Mouse (Mus musculus) forebrain, embryonic 12.5 days (tissue): ENCODE results near the gene Far1. TPM values are rescaled to one million over a fixed set of nuclear protein-coding genes. Genes with fewer than 3 reads are reported as not detected.

Source experiments
- ATAC-seq: fragments of 200-750 bp; cut with Nextera tagmentation; 2 replicates; pipeline ENCODE4 v1.8.0; 2017; ENCODE audit warnings: moderate TSS enrichment; ENCODE audit not compliant: low FRiP score
- H3K27ac ChIP-seq: fragments of 300-500 bp; sonication (generic); 2 replicates; pipeline ENCODE4 v1.5.1; 2016; ENCODE audit warnings: mild to moderate bottlenecking
- H3K27me3 ChIP-seq: fragments of 300-500 bp; sonication (generic); 2 replicates; pipeline ENCODE4 v1.6.1; 2016; ENCODE audit warnings: mild to moderate bottlenecking
- H3K36me3 ChIP-seq: fragments of 300-500 bp; sonication (generic); replicated peaks from 2 replicates; pipeline ENCODE4 v1.6.1; 2016; ENCODE audit warnings: mild to moderate bottlenecking
- H3K4me1 ChIP-seq: fragments of 300-500 bp; sonication (generic); 2 replicates; pipeline ENCODE4 v1.6.1; 2016
- H3K4me2 ChIP-seq: fragments of 300-500 bp; sonication (generic); 2 replicates; pipeline ENCODE4 v1.6.1; 2016; ENCODE audit warnings: mild to moderate bottlenecking, moderate library complexity
- H3K4me3 ChIP-seq: fragments of 300-500 bp; sonication (generic); replicated peaks from 2 replicates; pipeline ENCODE4 v1.5.1; 2016; ENCODE audit warnings: mild to moderate bottlenecking
- H3K9ac ChIP-seq: fragments of 300-500 bp; sonication (generic); 2 replicates; pipeline ENCODE4 v1.6.1; 2016; ENCODE audit warnings: mild to moderate bottlenecking
- H3K9me3 ChIP-seq: fragments of 300-500 bp; sonication (generic); 2 replicates; pipeline ENCODE4 v1.6.1; 2016
- WGBS: fragments of 180-500 bp; shearing (Covaris S2); methylation state at CpG from one replicate; pipeline ENCODE4 v1.1.7; 2016; 5-methylcytosine and 5-hydroxymethylcytosine counted together
- polyA plus RNA-seq: library from polyadenylated mRNA; unstranded; fragments of >200 nt; fragmentation: Nextera tagmentation; extraction: Ambion mirVana; gene quantifications from 2 replicates; pipeline ENCODE4 v1.2.1, GENCODE M21; 2016

Far1 gene
- polyA plus RNA-seq, 1 experiment from 2014 or later = 86.2 TPM

DNA sequence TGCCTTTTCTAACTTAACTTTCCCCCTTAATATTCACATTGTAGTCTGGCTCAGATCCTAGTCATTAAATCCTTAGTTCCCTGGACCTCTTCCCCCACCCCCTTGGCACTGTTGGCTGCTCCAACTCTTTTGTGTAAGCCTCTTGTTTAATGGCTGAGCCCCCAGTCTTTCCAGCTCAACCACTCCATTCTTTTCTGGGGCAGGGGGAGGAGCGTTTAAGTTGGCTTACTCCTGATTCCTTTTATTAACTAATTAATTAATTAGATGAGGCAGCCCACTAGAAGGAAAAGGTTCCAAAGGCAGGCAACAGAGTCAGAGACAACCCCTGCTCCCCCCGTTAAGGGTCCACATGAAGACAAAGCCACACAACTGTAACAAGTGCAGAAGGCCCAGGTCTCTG lies 68.5 kb downstream of the Far1 start:
- Histone ChIP-seq H3K9me3 (no peaks in the 10 kb centered on the region), H3K4me2 (no peak overlapping the region), H3K4me1 (no peaks in the 10 kb centered on the region), H3K27ac (no peak overlapping the region), H3K9ac (no peak overlapping the region), H3K27me3 (no peaks in the 10 kb centered on the region), H3K4me3 (no peak overlapping the region), H3K36me3 (no peaks in the 10 kb centered on the region)
- 26% methylated on average over 2 of the region's 2 CpGs for whole genome bisulfite sequencing
- no peak for ATAC-seq

GRCm38 (mm10) chr7:113589211-113589610 lies 75.6 kb downstream of the Far1 start:
- H3K4me1 ChIP-seq = no peaks in the 10 kb centered on the region
- no peak overlapping the region for H3K4me3 ChIP-seq
- H3K4me2 ChIP-seq = no peak overlapping the region
- H3K27me3 ChIP-seq = no peaks in the 10 kb centered on the region
- no peaks in the 10 kb centered on the region for H3K9me3 ChIP-seq
- H3K27ac ChIP-seq = no peak overlapping the region
- no peaks in the 10 kb centered on the region for H3K36me3 ChIP-seq
- 87% methylated on average over 2 of the region's 2 CpGs for WGBS
- no peak overlapping the region for H3K9ac ChIP-seq
- no peak for ATAC-seq

GRCm38 (mm10) chr7:113590330-113590729 lies 76.7 kb downstream of the Far1 start:
- no peak overlapping the region for H3K4me3 ChIP-seq
- H3K27me3 ChIP-seq = no peaks in the 10 kb centered on the region
- ATAC-seq = no peak
- H3K4me2 ChIP-seq = no peak overlapping the region
- no peaks in the 10 kb centered on the region for H3K4me1 ChIP-seq
- no peaks in the 10 kb centered on the region for H3K36me3 ChIP-seq
- no peak overlapping the region for H3K27ac ChIP-seq
- 71% methylated on average over 1 of the region's 1 CpGs for WGBS
- H3K9me3 ChIP-seq = no peaks in the 10 kb centered on the region
- no peak overlapping the region for H3K9ac ChIP-seq

DNA sequence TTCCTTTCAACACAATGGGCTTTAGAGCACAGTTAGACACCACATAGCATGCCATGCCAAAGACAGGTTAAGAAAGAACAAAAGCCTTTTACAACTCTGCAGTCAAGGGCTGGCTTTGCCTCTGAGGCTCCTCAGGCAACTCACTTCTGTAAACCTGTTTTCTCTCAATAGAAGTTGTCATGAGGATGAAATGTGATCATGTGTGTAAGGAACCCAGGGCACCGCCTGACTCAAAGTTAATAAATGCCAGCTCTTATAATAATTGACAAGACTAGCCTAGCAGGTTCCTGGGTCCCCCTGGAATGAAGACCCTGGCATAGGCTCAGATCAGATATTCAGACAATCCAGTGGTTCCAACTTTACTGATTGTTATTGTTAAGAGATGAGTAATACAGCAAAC lies 77.5 kb downstream of the Far1 start:
- ATAC-seq = no peak

GRCm38 (mm10) chr7:113591557-113592354 lies 78.1 kb downstream of the Far1 start:
- no peaks in the 10 kb centered on the region for H3K36me3 ChIP-seq
- no peak overlapping the region for H3K27ac ChIP-seq
- H3K4me2 ChIP-seq = no peak overlapping the region
- no peaks in the 10 kb centered on the region for H3K27me3 ChIP-seq
- WGBS = 84% methylated on average over 9 of the region's 9 CpGs
- no peaks in the 10 kb centered on the region for H3K9me3 ChIP-seq
- H3K4me1 ChIP-seq = no peaks in the 10 kb centered on the region
- H3K4me3 ChIP-seq = no peak overlapping the region
- H3K9ac ChIP-seq = no peak overlapping the region
- no peak for ATAC-seq

More for the DNA sequence above, 77.5 kb downstream of the Far1 start:
- Histone ChIP-seq H3K27ac (no peak overlapping the region), H3K4me2 (no peak overlapping the region), H3K4me1 (no peaks in the 10 kb centered on the region), H3K27me3 (no peaks in the 10 kb centered on the region), H3K4me3 (no peak overlapping the region), H3K36me3 (no peaks in the 10 kb centered on the region), H3K9me3 (no peaks in the 10 kb centered on the region), H3K9ac (no peak overlapping the region)
- WGBS = 65% methylated on average over 1 of the region's 1 CpGs

DNA sequence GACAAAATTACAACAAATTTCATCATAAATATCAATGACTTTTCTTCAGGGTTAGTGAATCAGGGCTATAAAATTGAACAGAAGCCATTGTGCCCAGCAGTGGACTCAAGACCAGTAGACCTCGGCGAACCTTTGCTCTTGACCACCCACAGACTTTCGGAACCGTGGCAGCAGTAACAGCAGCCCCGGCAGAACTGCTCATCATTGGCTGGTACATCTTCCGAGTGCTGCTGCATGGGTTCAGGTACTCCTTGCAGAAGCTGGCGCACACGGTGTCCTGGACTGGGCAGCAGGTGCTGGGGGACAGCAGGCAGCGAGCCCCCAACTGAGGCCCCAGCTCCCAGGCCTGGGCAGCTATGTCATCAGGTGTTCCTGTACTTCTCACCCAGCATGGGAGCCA lies 79.1 kb downstream of the Far1 start:
- Histone ChIP-seq H3K9me3 (no peaks in the 10 kb centered on the region), H3K4me3 (no peak overlapping the region), H3K4me1 (no peaks in the 10 kb centered on the region), H3K4me2 (no peak overlapping the region), H3K36me3 (no peaks in the 10 kb centered on the region), H3K9ac (no peak overlapping the region), H3K27me3 (no peaks in the 10 kb centered on the region), H3K27ac (no peak overlapping the region)
- WGBS = 87% methylated on average over 9 of the region's 9 CpGs
- ATAC-seq = no peak

GRCm38 (mm10) chr7:113594363-113594762 lies 80.7 kb downstream of the Far1 start:
- no peak overlapping the region for H3K9ac ChIP-seq
- 0% methylated on average over 3 of the region's 3 CpGs for WGBS
- no peak; the same call in 1 of the 2 replicates for ATAC-seq

GRCm38 (mm10) chr7:113597231-113597630 lies 83.6 kb downstream of the Far1 start:
- Histone ChIP-seq H3K27ac (no peak overlapping the region), H3K36me3 (no peaks in the 10 kb centered on the region), H3K9me3 (no peaks in the 10 kb centered on the region), H3K27me3 (no peaks in the 10 kb centered on the region), H3K9ac (no peak overlapping the region), H3K4me1 (no peaks in the 10 kb centered on the region), H3K4me3 (no peak overlapping the region), H3K4me2 (no peak overlapping the region)
- ATAC-seq = no peak

More at GRCm38 (mm10) chr7:113594363-113594762, 80.7 kb downstream of the Far1 start:
- H3K9me3 ChIP-seq = no peaks in the 10 kb centered on the region
- no peak overlapping the region for H3K27ac ChIP-seq
- H3K4me3 ChIP-seq = no peak overlapping the region
- no peaks in the 10 kb centered on the region for H3K4me1 ChIP-seq
- no peaks in the 10 kb centered on the region for H3K27me3 ChIP-seq
- no peaks in the 10 kb centered on the region for H3K36me3 ChIP-seq
- H3K4me2 ChIP-seq = no peak overlapping the region

DNA sequence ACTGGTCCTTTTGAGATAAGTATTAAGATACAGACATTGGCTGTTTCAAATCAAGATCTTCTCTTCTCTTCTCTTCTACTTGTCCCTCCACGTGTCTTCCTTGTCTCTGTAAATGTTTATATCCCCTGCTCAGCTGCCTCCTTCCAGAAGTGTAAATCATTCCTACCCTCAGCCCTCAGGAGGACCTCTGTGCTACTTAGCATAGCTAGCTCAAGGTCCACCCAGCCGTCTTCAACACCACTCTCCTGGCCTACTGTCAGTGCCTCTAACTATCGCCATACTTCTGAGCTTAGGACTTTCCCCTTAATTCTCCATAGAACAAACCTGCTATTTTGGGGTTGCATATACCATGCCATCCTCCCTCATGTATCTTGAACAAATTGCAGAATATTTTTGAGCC lies 88.2 kb downstream of the Far1 start:
- ATAC-seq = no peak
- Histone ChIP-seq H3K36me3 (no peaks in the 10 kb centered on the region), H3K9ac (no peak overlapping the region), H3K4me3 (no peak overlapping the region), H3K27ac (no peak overlapping the region), H3K9me3 (no peaks in the 10 kb centered on the region), H3K4me2 (no peak overlapping the region), H3K4me1 (no peaks in the 10 kb centered on the region), H3K27me3 (no peaks in the 10 kb centered on the region)
- 89% methylated on average over 3 of the region's 3 CpGs for WGBS

DNA sequence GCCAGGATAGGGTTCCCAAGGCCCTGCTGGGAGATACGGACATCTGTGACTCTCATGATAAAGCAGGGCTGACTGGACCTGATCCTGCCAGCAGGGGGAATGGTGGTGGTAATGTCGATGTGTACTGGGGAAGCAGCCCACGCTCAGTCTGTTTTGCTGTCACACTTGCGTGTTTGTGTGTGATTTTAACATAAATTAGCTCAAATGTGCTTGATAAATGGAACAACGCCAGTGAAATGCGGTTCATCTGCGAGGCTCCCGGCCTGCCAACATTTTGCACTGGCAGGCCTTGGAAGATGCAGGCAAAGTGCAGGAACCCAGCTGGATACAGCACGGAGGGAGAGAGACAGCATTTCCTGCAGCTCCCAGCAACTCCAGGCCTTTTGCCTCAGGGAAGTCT lies 94.3 kb downstream of the Far1 start:
- no peaks in the 10 kb centered on the region for H3K9me3 ChIP-seq
- no peak overlapping the region for H3K4me3 ChIP-seq
- ATAC-seq = peak; percentile 44; the same call in 1 of the 2 replicates
- no peak overlapping the region; the same call in 1 of the 2 replicates for H3K27ac ChIP-seq
- H3K27me3 ChIP-seq = no peaks in the 10 kb centered on the region
- H3K4me1 ChIP-seq = peaks cover 14% of the 10 kb centered on the region
- no peaks in the 10 kb centered on the region for H3K36me3 ChIP-seq
- H3K9ac ChIP-seq = no peak overlapping the region
- no peak overlapping the region for H3K4me2 ChIP-seq
- WGBS = 37% methylated on average over 9 of the region's 9 CpGs

GRCm38 (mm10) chr7:113609027-113609705 lies 95.5 kb downstream of the Far1 start:
- ATAC-seq = peak; percentile 75
- Histone ChIP-seq H3K4me1 (peaks cover 14% of the 10 kb centered on the region), H3K9ac (no peak overlapping the region), H3K36me3 (no peaks in the 10 kb centered on the region), H3K9me3 (no peaks in the 10 kb centered on the region), H3K4me3 (no peak overlapping the region), H3K27me3 (no peaks in the 10 kb centered on the region), H3K4me2 (no peak overlapping the region), H3K27ac (no peak overlapping the region)
- WGBS = 10% methylated on average over 8 of the region's 8 CpGs

GRCm38 (mm10) chr7:113612628-113613027 lies 99.0 kb downstream of the Far1 start:
- H3K4me2 ChIP-seq = no peak overlapping the region
- H3K27me3 ChIP-seq = no peaks in the 10 kb centered on the region
- H3K9ac ChIP-seq = no peak overlapping the region
- peaks cover 12% of the 10 kb centered on the region for H3K4me1 ChIP-seq
- no peaks in the 10 kb centered on the region for H3K36me3 ChIP-seq
- H3K9me3 ChIP-seq = no peaks in the 10 kb centered on the region
- no peak overlapping the region for H3K4me3 ChIP-seq
- 89% methylated on average over 4 of the region's 4 CpGs for WGBS
- no peak overlapping the region for H3K27ac ChIP-seq
- ATAC-seq = no peak
